Mouse (Mus musculus) erythroblast, embryonic 14.5 days (primary cell): Measurements from ENCODE around the gene Lmod3.

Experiments used
- GATA1 ChIP-seq: IDR thresholded peaks from 2 replicates; pipeline ENCODE4 v1.6.1; 2012; ENCODE audit warnings: low read length, inconsistent platforms, mixed read lengths
- TAL1 ChIP-seq: IDR thresholded peaks from 3 replicates; pipeline ENCODE4 v1.6.1; 2012; ENCODE audit warnings: low read length, inconsistent platforms, mixed read lengths

DNA sequence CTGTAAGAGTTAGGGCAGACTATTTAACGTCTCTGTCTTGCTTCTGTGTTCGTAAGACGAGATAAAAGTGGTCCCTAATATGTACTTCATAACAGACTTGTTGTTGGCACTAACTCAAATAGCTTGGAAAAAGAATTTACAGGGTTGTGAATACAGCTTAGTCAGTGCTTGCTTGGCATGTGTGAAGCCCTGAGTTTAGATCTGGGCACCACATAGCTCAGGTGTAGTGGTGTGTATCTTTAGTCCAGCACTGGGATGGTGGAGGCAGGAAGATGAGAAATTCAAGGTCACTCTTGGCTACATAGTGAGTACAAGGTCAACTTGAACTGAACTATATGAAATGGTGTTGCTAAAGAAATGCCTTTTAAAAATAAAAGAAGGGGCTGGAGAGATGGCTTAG lies 44.6 kb upstream of the Lmod3 start:
- TF ChIP-seq GATA1 (no peak), TAL1 (no peak)
